ENCODE assay signal across 10 mouse cellular contexts in genomic region chr8:105469041-105469695, GRCm38 (mm10). TPM values are rescaled to one million over a fixed set of nuclear protein-coding genes. Genes with fewer than 3 reads are reported as not detected.
A peak's percentile ranks its signal among the peaks of the same experiment; 100 is the strongest.
DNase-seq lines count a peak whose midpoint lies in the region; ATAC-seq and TF ChIP-seq lines count a peak whose summit lies in the region.
"Had no signal": no experiment of that assay in that cellular context is flagged by ENCODE, and none has a peak within 500 bp of the region (broad histone marks: within the 10 kb centered on the region; RNA-seq: fewer than 3 reads in every experiment).

No protein-coding gene starts in this region.

- TF ChIP-seq CTCF in heart, adult 2 months (IDR thresholded peaks at IDR 0.05): no peak

- intact Hi-C loops in heart, adult 2 months (cut with DNase I): no loop called here

- H3K4me1 ChIP-seq in heart, adult 2 months (ENCODE audit: control insufficient read depth, insufficient read depth, low read length): peaks cover 22% of the 10 kb centered on the region
- H3K4me1 ChIP-seq in limb, embryonic 15.5 days: peaks cover 47% of the 10 kb centered on the region
- H3K4me1 ChIP-seq in midbrain, embryonic 15.5 days: peaks cover 52% of the 10 kb centered on the region
- H3K4me1 ChIP-seq in kidney, embryonic 16.5 days (ENCODE audit: insufficient read depth, low read length): peaks cover 19% of the 10 kb centered on the region

- 0 out of 2 replicates have a peak overlapping the region, but pooled peaks have one; percentile 53 for H3K4me3 ChIP-seq in heart, adult 2 months
- peak overlapping the region; percentile 33 for H3K4me3 ChIP-seq in limb, embryonic 15.5 days
- H3K4me3 ChIP-seq in midbrain, embryonic 15.5 days: peak overlapping the region; percentile 43
- no peak overlapping the region for H3K4me3 ChIP-seq in kidney, embryonic 16.5 days (ENCODE audit: low read length)

- no peak for TF ChIP-seq POLR2A in heart, adult 2 months (IDR thresholded peaks at IDR 0.05; ENCODE audit: insufficient read depth, low read depth, low read length)

- peak overlapping the region; percentile 58 for H3K27ac ChIP-seq in heart, adult 2 months
- no peak overlapping the region for H3K27ac ChIP-seq in limb, embryonic 15.5 days
- peak overlapping the region; percentile 67 for H3K27ac ChIP-seq in midbrain, embryonic 15.5 days
- H3K27ac ChIP-seq in kidney, embryonic 16.5 days (ENCODE audit: low read length): no peak overlapping the region

- H3K79me2 ChIP-seq in heart, adult 2 months (replicated peaks; ENCODE audit: control insufficient read depth, insufficient read depth, low read length): no peaks in the 10 kb centered on the region

- H3K27me3 ChIP-seq in heart, adult 2 months (ENCODE audit: control insufficient read depth, insufficient read depth, low read length): no peaks in the 10 kb centered on the region
- H3K27me3 ChIP-seq in limb, embryonic 15.5 days: peaks cover 19% of the 10 kb centered on the region
- H3K27me3 ChIP-seq in midbrain, embryonic 15.5 days (replicated peaks): 0 out of 2 replicates have a peak, but pooled peaks cover 3% of the 10 kb centered on the region
- H3K27me3 ChIP-seq in kidney, embryonic 16.5 days (ENCODE audit: insufficient read depth, low read length): no peaks in the 10 kb centered on the region

- 36% methylated on average over 6 of the region's 6 CpGs for WGBS in heart, adult 2 months
- WGBS in limb, embryonic 15.5 days: 37% methylated on average over 6 of the region's 6 CpGs
- 29% methylated on average over 6 of the region's 6 CpGs for WGBS in midbrain, embryonic 15.5 days
- 57% methylated on average over 6 of the region's 6 CpGs for WGBS in kidney, embryonic 16.5 days

- 0 out of 2 replicates have a peak overlapping the region, but pooled peaks have one; percentile 53 for H3K4me2 ChIP-seq in limb, embryonic 15.5 days
- H3K4me2 ChIP-seq in midbrain, embryonic 15.5 days: peak overlapping the region; percentile 67
- no peak overlapping the region for H3K4me2 ChIP-seq in kidney, embryonic 16.5 days (replicated peaks; ENCODE audit: low read depth, low read length)

- no peak overlapping the region for H3K9ac ChIP-seq in heart, adult 2 months (ENCODE audit: low read depth, low read length)
- no peak overlapping the region for H3K9ac ChIP-seq in limb, embryonic 15.5 days
- 0 out of 2 replicates have a peak overlapping the region, but pooled peaks have one; percentile 12 for H3K9ac ChIP-seq in midbrain, embryonic 15.5 days
- H3K9ac ChIP-seq in kidney, embryonic 16.5 days (replicated peaks; ENCODE audit: low read length): no peak overlapping the region

- H3K9me3 ChIP-seq in limb, embryonic 15.5 days: no peaks in the 10 kb centered on the region
- H3K9me3 ChIP-seq in midbrain, embryonic 15.5 days: no peaks in the 10 kb centered on the region
- no peaks in the 10 kb centered on the region for H3K9me3 ChIP-seq in kidney, embryonic 16.5 days (ENCODE audit: low read length)

- 0 out of 2 replicates have a peak, but pooled peaks have one; percentile 13 for ATAC-seq in limb, embryonic 15.5 days (ENCODE audit: insufficient number of reproducible peaks, low FRiP score, low TSS enrichment, low read depth)
- ATAC-seq in midbrain, embryonic 15.5 days (replicated peaks): peak; percentile 15
- no peak for ATAC-seq in kidney, embryonic 16.5 days (ENCODE audit: low FRiP score, low TSS enrichment)

- DNase-seq in heart, adult 18-20 months: peak; percentile 64 to 84
- DNase-seq in heart, adult 8-10 months (ENCODE audit: low spot score): no peak
- peak; percentile 86 to 87 for DNase-seq in cerebellum, postnatal 10 days
- DNase-seq in heart, adult 2 months: peak; percentile 66 to 82
- no peak for DNase-seq in frontal cortex, postnatal 10 days (ENCODE audit: low spot score in 2 of 2)

- no peak for TF ChIP-seq EP300 in heart, adult 2 months (IDR thresholded peaks at IDR 0.05; ENCODE audit: insufficient read depth, low read depth, low read length)

- H3K36me3 ChIP-seq in heart, adult 2 months (ENCODE audit: control insufficient read depth, insufficient read depth, low read length): no peaks in the 10 kb centered on the region
- H3K36me3 ChIP-seq in limb, embryonic 15.5 days: peaks cover 9% of the 10 kb centered on the region; the same call in 1 of the 2 replicates
- no peaks in the 10 kb centered on the region for H3K36me3 ChIP-seq in midbrain, embryonic 15.5 days (replicated peaks)
- H3K36me3 ChIP-seq in kidney, embryonic 16.5 days (ENCODE audit: insufficient read depth, low read length): no peaks in the 10 kb centered on the region

RNA-seq across cellular contexts. Expression of gene Tppp3, which starts 2.2 kb away (rescaled TPM):
- total RNA-seq in heart, adult 18-20 months (2021): 10 to 100 TPM; 38.0 to 41.4 TPM
- 10 to 100 TPM; 25.8 to 42.5 (median 34.9) TPM for total RNA-seq in heart, adult 8-10 months (2022)
- total RNA-seq in heart, adult 2 months (2021): 10 to 100 TPM; 35.0 to 48.8 TPM
- 73.7 and 89.2 TPM in 2 replicates for polyA plus RNA-seq in heart, adult 2 months (2012; rRNA removed)
- 160 and 305 TPM in 2 replicates for polyA plus RNA-seq in limb, embryonic 15.5 days (2015; fragmentation: Nextera tagmentation; extraction: Ambion mirVana)
- 125 and 127 TPM in 2 replicates for polyA plus RNA-seq in midbrain, embryonic 15.5 days (2015; fragmentation: Nextera tagmentation; extraction: Ambion mirVana)
- polyA plus RNA-seq in kidney, embryonic 16.5 days (2015; fragmentation: Nextera tagmentation; extraction: Ambion mirVana): 22.2 and 24.8 TPM in 2 replicates

RNA-seq across cellular contexts. Expression of gene Zdhhc1, which starts 27.5 kb away (rescaled TPM):
- 10 to 100 TPM; 12.5 to 14.2 TPM for total RNA-seq in heart, adult 18-20 months (2021)
- 10 to 100 TPM; 13.0 to 15.3 (median 13.5) TPM for total RNA-seq in heart, adult 8-10 months (2022)
- total RNA-seq in heart, adult 2 months (2021): 10 to 100 TPM; 13.0 to 13.3 TPM
- 37.5 and 40.5 TPM in 2 replicates for polyA plus RNA-seq in heart, adult 2 months (2012; rRNA removed)
- 40.0 and 42.2 TPM in 2 replicates for polyA plus RNA-seq in limb, embryonic 15.5 days (2015; fragmentation: Nextera tagmentation; extraction: Ambion mirVana)
- 36.5 and 39.9 TPM in 2 replicates for polyA plus RNA-seq in midbrain, embryonic 15.5 days (2015; fragmentation: Nextera tagmentation; extraction: Ambion mirVana)
- polyA plus RNA-seq in kidney, embryonic 16.5 days (2015; fragmentation: Nextera tagmentation; extraction: Ambion mirVana): 49.6 and 51.1 TPM in 2 replicates

RNA-seq across cellular contexts. Expression of gene Hsd11b2, which starts 49.4 kb away (rescaled TPM):
- under 1 TPM; 0.21 to 0.22 TPM for total RNA-seq in heart, adult 18-20 months (2021)
- under 1 TPM in 1 of 4 experiments, not detected in 3; 0.22 TPM for total RNA-seq in heart, adult 8-10 months (2022)
- under 1 TPM in 1 of 2 experiments, not detected in 1; 0.23 TPM for total RNA-seq in heart, adult 2 months (2021)
- polyA plus RNA-seq in heart, adult 2 months (2012; rRNA removed): 0.08 and 0.32 TPM in 2 replicates
- polyA plus RNA-seq in limb, embryonic 15.5 days (2015; fragmentation: Nextera tagmentation; extraction: Ambion mirVana): 1.2 and 1.9 TPM in 2 replicates
- polyA plus RNA-seq in midbrain, embryonic 15.5 days (2015; fragmentation: Nextera tagmentation; extraction: Ambion mirVana): 4.7 and 4.9 TPM in 2 replicates
- 39.3 and 39.9 TPM in 2 replicates for polyA plus RNA-seq in kidney, embryonic 16.5 days (2015; fragmentation: Nextera tagmentation; extraction: Ambion mirVana)
- total RNA-seq: left cerebral cortex, postnatal 10 days had no signal

RNA-seq across cellular contexts. Expression of gene Lrrc36, which starts 55.8 kb away (rescaled TPM):
- total RNA-seq in heart, adult 18-20 months (2021): under 1 TPM; 0.27 to 0.64 TPM
- under 1 TPM; 0.19 to 0.56 (median 0.45) TPM for total RNA-seq in heart, adult 8-10 months (2022)
- total RNA-seq in heart, adult 2 months (2021): under 1 TPM; 0.45 to 0.47 TPM
- polyA plus RNA-seq in heart, adult 2 months (2012; rRNA removed): 0.67 and 0.94 TPM in 2 replicates
- 0.37 and 0.53 TPM in 2 replicates for polyA plus RNA-seq in limb, embryonic 15.5 days (2015; fragmentation: Nextera tagmentation; extraction: Ambion mirVana)
- 0.97 and 1.3 TPM in 2 replicates for polyA plus RNA-seq in midbrain, embryonic 15.5 days (2015; fragmentation: Nextera tagmentation; extraction: Ambion mirVana)
- 0.17 and 0.41 TPM in 2 replicates for polyA plus RNA-seq in kidney, embryonic 16.5 days (2015; fragmentation: Nextera tagmentation; extraction: Ambion mirVana)
- polyA plus RNA-seq: stomach, embryonic 14.5 days had no signal

RNA-seq across cellular contexts. Expression of gene Kctd19, which starts 55.9 kb away (rescaled TPM):
- total RNA-seq in heart, adult 18-20 months (2021): not detected
- total RNA-seq in heart, adult 8-10 months (2022): under 1 TPM in 3 of 4 experiments, not detected in 1; 0.11 to 0.31 (median 0.28) TPM
- total RNA-seq in heart, adult 2 months (2021): under 1 TPM; 0.13 to 0.25 TPM
- 0.08 and 0.15 TPM in 2 replicates for polyA plus RNA-seq in heart, adult 2 months (2012; rRNA removed)
- not detected in 2 replicates for polyA plus RNA-seq in limb, embryonic 15.5 days (2015; fragmentation: Nextera tagmentation; extraction: Ambion mirVana)
- not detected in 2 replicates for polyA plus RNA-seq in midbrain, embryonic 15.5 days (2015; fragmentation: Nextera tagmentation; extraction: Ambion mirVana)
- not detected in 2 replicates for polyA plus RNA-seq in kidney, embryonic 16.5 days (2015; fragmentation: Nextera tagmentation; extraction: Ambion mirVana)
- total RNA-seq: left cerebral cortex, postnatal 10 days had no signal
- polyA plus RNA-seq: stomach, embryonic 14.5 days had no signal

Comparison
In these comparisons a context has a peak if more than half of its experiments do, and no peak if none do; other contexts are left out.
1. DNase-seq: peak in heart, adult 18-20 months (2 of 2), cerebellum, postnatal 10 days (2 of 2) and heart, adult 2 months (2 of 2); none in heart, adult 8-10 months (single experiment) and frontal cortex, postnatal 10 days (0 of 2).
2. H3K27ac ChIP-seq: peak in heart, adult 2 months (single experiment) and midbrain, embryonic 15.5 days (single experiment); none in limb, embryonic 15.5 days (single experiment) and kidney, embryonic 16.5 days (single experiment).